7 mouse cellular contexts compared by ENCODE assay signal in genomic region chr16:32609401-32609779, GRCm38 (mm10). TPM values are rescaled to one million over a fixed set of nuclear protein-coding genes. Genes with fewer than 3 reads are reported as not detected.
A peak's percentile ranks its signal among the peaks of the same experiment; 100 is the strongest.
DNase-seq lines count a peak whose midpoint lies in the region; ATAC-seq and TF ChIP-seq lines count a peak whose summit lies in the region.

No protein-coding gene starts in this region.

- no peak for TF ChIP-seq CTCF in intestine, postnatal 0 days (IDR thresholded peaks at IDR 0.05; ENCODE audit: low read depth)

- H3K4me2 ChIP-seq in embryonic facial prominence, embryonic 12.5 days (replicated peaks): peak overlapping the region; percentile 83
- peak overlapping the region; percentile 95 for H3K4me2 ChIP-seq in intestine, postnatal 0 days (replicated peaks; ENCODE audit: low read depth)
- H3K4me2 ChIP-seq in neural tube, embryonic 13.5 days: peak overlapping the region; percentile 78

- H3K27ac ChIP-seq in embryonic facial prominence, embryonic 12.5 days: peak overlapping the region; percentile 91
- peak overlapping the region; percentile 88 for H3K27ac ChIP-seq in intestine, postnatal 0 days (ENCODE audit: low read depth, low read length)
- H3K27ac ChIP-seq in neural tube, embryonic 13.5 days (replicated peaks): peak overlapping the region; percentile 93

- H3K9ac ChIP-seq in embryonic facial prominence, embryonic 12.5 days: peak overlapping the region; percentile 80
- peak overlapping the region; percentile 76 for H3K9ac ChIP-seq in intestine, postnatal 0 days (ENCODE audit: low read depth, low read length)
- peak overlapping the region; percentile 83 for H3K9ac ChIP-seq in neural tube, embryonic 13.5 days

- under 1% methylated on average over 14 of the region's 14 CpGs for WGBS in embryonic facial prominence, embryonic 12.5 days
- under 1% methylated on average over 14 of the region's 14 CpGs for WGBS in intestine, postnatal 0 days
- under 1% methylated on average over 14 of the region's 14 CpGs for WGBS in neural tube, embryonic 13.5 days

- no peak for ATAC-seq in megakaryocyte, adult 5-6 weeks (ENCODE audit: poor library complexity, severe bottlenecking)
- ATAC-seq in embryonic facial prominence, embryonic 12.5 days (ENCODE audit: insufficient number of reproducible peaks, insufficient read depth, low FRiP score, low TSS enrichment): no peak
- ATAC-seq in intestine, postnatal 0 days: no peak
- ATAC-seq in neural tube, embryonic 13.5 days (ENCODE audit: low read depth): no peak; the same call in 1 of the 2 replicates

- peaks cover 12% of the 10 kb centered on the region for H3K36me3 ChIP-seq in megakaryocyte, embryonic 14.5 days (replicated peaks; ENCODE audit: low read length)
- no peaks in the 10 kb centered on the region; the same call in 1 of the 2 replicates for H3K36me3 ChIP-seq in embryonic facial prominence, embryonic 12.5 days
- peaks cover 4% of the 10 kb centered on the region; the same call in 1 of the 2 replicates for H3K36me3 ChIP-seq in intestine, postnatal 0 days (ENCODE audit: control insufficient read depth, insufficient read depth)
- H3K36me3 ChIP-seq in neural tube, embryonic 13.5 days: peaks cover 8% of the 10 kb centered on the region

- no peak for DNase-seq in adrenal gland, postnatal 10 days
- DNase-seq in spleen, adult 18-20 months: no peak

- no peaks in the 10 kb centered on the region for H3K27me3 ChIP-seq in megakaryocyte, embryonic 14.5 days (replicated peaks)
- H3K27me3 ChIP-seq in embryonic facial prominence, embryonic 12.5 days: no peaks in the 10 kb centered on the region
- H3K27me3 ChIP-seq in intestine, postnatal 0 days (replicated peaks; ENCODE audit: control insufficient read depth, insufficient read depth, low read length): no peaks in the 10 kb centered on the region
- no peaks in the 10 kb centered on the region for H3K27me3 ChIP-seq in neural tube, embryonic 13.5 days

- H3K4me3 ChIP-seq in megakaryocyte, embryonic 14.5 days (replicated peaks): peak overlapping the region; percentile 99
- H3K4me3 ChIP-seq in embryonic facial prominence, embryonic 12.5 days: peak overlapping the region; percentile 87
- peak overlapping the region; percentile 75 for H3K4me3 ChIP-seq in intestine, postnatal 0 days (ENCODE audit: low read depth, low read length)
- H3K4me3 ChIP-seq in neural tube, embryonic 13.5 days: peak overlapping the region; percentile 77

- H3K4me1 ChIP-seq in megakaryocyte, embryonic 14.5 days: peaks cover 48% of the 10 kb centered on the region
- H3K4me1 ChIP-seq in embryonic facial prominence, embryonic 12.5 days: peaks cover 9% of the 10 kb centered on the region; the same call in 1 of the 2 replicates
- no peaks in the 10 kb centered on the region for H3K4me1 ChIP-seq in intestine, postnatal 0 days (replicated peaks; ENCODE audit: control insufficient read depth, insufficient read depth, low read length)
- peaks cover 26% of the 10 kb centered on the region for H3K4me1 ChIP-seq in neural tube, embryonic 13.5 days (replicated peaks)

- no peaks in the 10 kb centered on the region for H3K9me3 ChIP-seq in megakaryocyte, embryonic 14.5 days
- H3K9me3 ChIP-seq in embryonic facial prominence, embryonic 12.5 days: no peaks in the 10 kb centered on the region
- no peaks in the 10 kb centered on the region for H3K9me3 ChIP-seq in intestine, postnatal 0 days (ENCODE audit: control insufficient read depth)
- H3K9me3 ChIP-seq in neural tube, embryonic 13.5 days: no peaks in the 10 kb centered on the region

RNA-seq across cellular contexts. Expression of gene Tfrc, which starts 0.7 kb away (rescaled TPM):
- 1.3 and 4.3 TPM in 2 replicates for polyA plus RNA-seq in megakaryocyte, embryonic 14.5 days (2012; ENCODE audit: insufficient read depth, low replicate concordance)
- 29.5 and 41.5 TPM in 2 replicates for total RNA-seq in megakaryocyte, adult 5-6 weeks (2015)
- total RNA-seq in megakaryocyte, adult 5-6 weeks (2017): 29.6 and 44.3 TPM in 2 replicates
- 32.7 and 36.6 TPM in 2 replicates for polyA plus RNA-seq in embryonic facial prominence, embryonic 12.5 days (2016; fragmentation: Nextera tagmentation; extraction: Ambion mirVana)
- 23.1 and 23.7 TPM in 2 replicates for polyA plus RNA-seq in intestine, postnatal 0 days (2015; fragmentation: Nextera tagmentation; extraction: Ambion mirVana)
- 36.0 and 37.9 TPM in 2 replicates for polyA plus RNA-seq in neural tube, embryonic 13.5 days (2015; fragmentation: Nextera tagmentation; extraction: Ambion mirVana)
- total RNA-seq in adrenal gland, postnatal 10 days (2021): 100 to 1,000 TPM; 138 to 212 TPM

RNA-seq across cellular contexts. Expression of gene Tnk2, which starts 34.3 kb away (rescaled TPM):
- polyA plus RNA-seq in megakaryocyte, embryonic 14.5 days (2012; ENCODE audit: insufficient read depth, low replicate concordance): 230 and 1,256 TPM in 2 replicates
- 5.5 and 12.0 TPM in 2 replicates for total RNA-seq in megakaryocyte, adult 5-6 weeks (2015)
- total RNA-seq in megakaryocyte, adult 5-6 weeks (2017): 6.4 and 8.6 TPM in 2 replicates
- 13.4 and 13.8 TPM in 2 replicates for polyA plus RNA-seq in embryonic facial prominence, embryonic 12.5 days (2016; fragmentation: Nextera tagmentation; extraction: Ambion mirVana)
- 8.0 and 9.6 TPM in 2 replicates for polyA plus RNA-seq in intestine, postnatal 0 days (2015; fragmentation: Nextera tagmentation; extraction: Ambion mirVana)
- polyA plus RNA-seq in neural tube, embryonic 13.5 days (2015; fragmentation: Nextera tagmentation; extraction: Ambion mirVana): 20.0 and 21.4 TPM in 2 replicates
- 10 to 100 TPM; 45.1 to 85.2 TPM for total RNA-seq in adrenal gland, postnatal 10 days (2021)

Comparison
In these comparisons a context has a peak if more than half of its experiments do, and no peak if none do; other contexts are left out.
1. RNA of gene Tnk2, which starts 34.3 kb away (polyA plus RNA-seq): 230 to 1,256 TPM in megakaryocyte, embryonic 14.5 days; 20.0 to 21.4 TPM in neural tube, embryonic 13.5 days, 13.4 to 13.8 TPM in embryonic facial prominence, embryonic 12.5 days and 8.0 to 9.6 TPM in intestine, postnatal 0 days; every median in the first group is over 10 times any median in the second.
2. Peak in every context shown above with its lines, with median percentiles within 50 percentile points of each other: H3K4me3 ChIP-seq, H3K27ac ChIP-seq, H3K4me2 ChIP-seq and H3K9ac ChIP-seq.